Comparison of ENCODE assay signal across 8 mouse cellular contexts in the genomic region with DNA sequence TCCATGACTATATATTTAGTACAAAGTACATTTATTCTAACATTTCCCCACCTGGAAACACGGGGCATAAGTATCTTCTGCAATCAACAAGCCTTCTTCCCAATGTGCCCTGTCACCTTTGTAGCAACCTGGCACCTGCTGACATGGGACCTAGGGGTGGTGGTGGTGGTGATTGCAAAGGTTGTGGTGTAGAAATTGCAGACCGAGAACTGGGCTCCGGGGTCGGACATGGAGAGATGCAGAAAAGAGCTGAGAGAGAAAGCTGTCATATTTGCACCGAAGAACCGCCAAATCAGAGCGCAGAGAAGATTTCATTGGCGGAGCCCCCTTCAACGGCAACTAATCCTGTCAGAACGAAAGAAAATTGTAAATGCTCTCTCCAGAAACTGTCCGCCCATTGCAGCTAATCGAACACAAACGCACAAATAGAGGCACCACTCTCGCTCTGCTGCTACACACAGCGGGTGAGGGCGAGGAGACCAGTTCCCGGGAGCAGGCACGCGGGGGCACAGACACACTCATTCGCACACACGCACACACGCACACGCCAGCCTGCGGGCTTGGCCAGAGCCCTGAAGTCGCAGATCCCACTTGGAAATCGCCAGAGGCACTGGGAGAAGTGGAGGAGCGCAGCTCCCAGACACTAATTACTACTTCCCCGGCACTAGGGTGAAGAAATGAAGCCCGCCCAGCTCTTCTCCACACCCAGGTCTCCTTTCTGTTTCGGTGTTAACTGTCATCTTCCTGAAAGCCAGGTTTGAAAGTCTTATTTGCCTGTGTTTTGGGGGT. TPM values are rescaled to one million over a fixed set of nuclear protein-coding genes. Genes with fewer than 3 reads are reported as not detected.
DNase-seq lines count a peak whose midpoint lies in the region; ATAC-seq lines count a peak whose summit lies in the region.

A gene (plus strand): TSS at position 473 of the 789 bp plus-strand sequence.

- peak; percentile 36 for DNase-seq in embryo, embryonic 10 days (ENCODE audit: low spot score)
- no peak for DNase-seq in embryo, embryonic 9.5 days (ENCODE audit: extremely low spot score)
- DNase-seq in cerebellum, postnatal 25 days: peak; percentile 38 to 50
- peak; percentile 22 to 48 for DNase-seq in heart, adult 18-20 months
- DNase-seq in kidney, postnatal 10 days: peak; percentile 11
- DNase-seq in right cerebral cortex, postnatal 25 days: peak; percentile 51
- DNase-seq in urinary bladder, postnatal 4 days (ENCODE audit: low spot score in 2 of 2): no peak

- peaks cover 2% of the 10 kb centered on the region; the same call in 1 of the 2 replicates for H3K4me1 ChIP-seq in lung, embryonic 16.5 days (replicated peaks; ENCODE audit: control insufficient read depth, insufficient read depth, low read length)

- H3K4me2 ChIP-seq in lung, embryonic 16.5 days (ENCODE audit: low read depth, low read length): peak within 1 kb of the TSS; percentile 92

- H3K27me3 ChIP-seq in lung, embryonic 16.5 days (ENCODE audit: control insufficient read depth, insufficient read depth, low read depth, low read length): peaks cover 27% of the 10 kb centered on the region

- no peaks in the 10 kb centered on the region for H3K9me3 ChIP-seq in lung, embryonic 16.5 days (ENCODE audit: control insufficient read depth, low read length)

- no peaks in the 10 kb centered on the region for H3K36me3 ChIP-seq in lung, embryonic 16.5 days (ENCODE audit: control insufficient read depth, insufficient read depth, low read length)

- WGBS in lung, embryonic 16.5 days: 2% methylated on average over 30 of the region's 30 CpGs

- H3K27ac ChIP-seq in lung, embryonic 16.5 days (ENCODE audit: low read length): no peak within 1 kb of the TSS

- H3K4me3 ChIP-seq in lung, embryonic 16.5 days (ENCODE audit: low read length): peak within 1 kb of the TSS; percentile 59

- peak within 1 kb of the TSS; percentile 60 for H3K9ac ChIP-seq in lung, embryonic 16.5 days (ENCODE audit: low read length)

- peak; percentile 41; the same call in 1 of the 2 replicates for ATAC-seq in lung, embryonic 16.5 days (ENCODE audit: low read depth)

RNA-seq across cellular contexts. Expression of the gene that starts here (rescaled TPM):
- total RNA-seq in heart, adult 18-20 months (2021): 10 to 100 TPM; 74.5 to 81.9 TPM
- polyA plus RNA-seq in lung, embryonic 16.5 days (2015; fragmentation: Nextera tagmentation; extraction: Ambion mirVana): 3.9 and 4.3 TPM in 2 replicates

Comparison
In these comparisons a context has a peak if more than half of its experiments do, and no peak if none do; other contexts are left out.
1. DNase-seq: peak in embryo, embryonic 10 days (single experiment), cerebellum, postnatal 25 days (2 of 2), heart, adult 18-20 months (2 of 2), kidney, postnatal 10 days (single experiment) and right cerebral cortex, postnatal 25 days (single experiment); none in embryo, embryonic 9.5 days (single experiment) and urinary bladder, postnatal 4 days (0 of 2).